In the genomic region with DNA sequence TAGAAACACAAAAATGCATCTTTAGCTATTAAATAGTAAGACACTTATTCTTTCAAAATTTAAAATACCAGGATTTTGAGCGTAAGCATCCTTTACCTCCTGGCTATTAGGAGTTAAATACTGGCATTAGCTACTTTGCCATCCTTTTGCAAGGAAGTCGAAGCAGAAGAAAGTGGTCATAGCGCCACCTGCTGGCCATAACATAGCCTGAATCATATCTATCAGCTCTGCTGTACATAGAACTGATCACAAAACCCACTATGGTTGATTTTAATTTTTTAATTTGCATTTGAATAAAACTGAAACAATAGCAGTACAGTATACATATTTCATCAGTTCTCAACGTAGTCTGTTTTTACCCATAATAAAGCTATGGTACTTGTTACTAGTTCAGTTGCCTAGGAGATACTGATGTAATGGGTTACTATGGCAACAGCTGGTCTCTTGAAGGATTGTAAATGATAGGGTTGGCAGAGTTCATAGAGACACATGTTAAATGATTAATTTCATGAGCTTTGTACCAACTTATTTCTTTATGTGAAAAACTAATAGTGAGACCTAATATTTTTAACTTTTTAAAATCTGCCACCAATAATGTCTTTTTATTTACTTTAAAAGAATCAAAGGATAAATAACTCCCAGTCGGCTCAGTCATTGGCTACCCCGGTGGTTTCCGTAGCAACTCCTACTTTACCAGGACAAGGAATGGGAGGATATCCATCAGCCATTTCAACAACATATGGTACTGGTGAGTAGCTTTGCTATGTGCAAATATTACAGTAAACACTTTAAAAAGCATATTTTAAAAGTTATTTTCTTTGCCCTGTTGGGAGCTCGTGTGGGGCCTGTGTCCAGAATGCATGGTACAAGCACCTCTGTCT, we compare ENCODE assay signal across 9 mouse cellular contexts.
DNase-seq lines count a peak whose midpoint lies in the region; ATAC-seq and TF ChIP-seq lines count a peak whose summit lies in the region.
"Had no signal": no experiment of that assay in that cellular context is flagged by ENCODE, and none has a peak within 500 bp of the region (broad histone marks: within the 10 kb centered on the region; RNA-seq: fewer than 3 reads in every experiment).

No protein-coding gene starts in this region.

- H3K4me1 ChIP-seq in limb, embryonic 12.5 days (replicated peaks), result no peaks in the 10 kb centered on the region
- no peaks in the 10 kb centered on the region for H3K4me1 ChIP-seq in midbrain, postnatal 0 days (ENCODE audit: insufficient read depth, low read length)
- H3K4me1 ChIP-seq: stomach, embryonic 15.5 days had no signal

- peak; percentile 93 for TF ChIP-seq CTCF in midbrain, postnatal 0 days (IDR thresholded peaks at IDR 0.05)

- ATAC-seq in limb, embryonic 12.5 days (ENCODE audit: insufficient number of reproducible peaks, insufficient read depth, low FRiP score, low TSS enrichment, low read depth), result peak; percentile 60; the same call in 1 of the 2 replicates
- ATAC-seq in midbrain, postnatal 0 days (ENCODE audit: low FRiP score), result peak; percentile 83

- H3K4me3 ChIP-seq in limb, embryonic 12.5 days (replicated peaks), result no peak overlapping the region
- H3K4me3 ChIP-seq in midbrain, postnatal 0 days (ENCODE audit: low read depth, low read length), result no peak overlapping the region
- H3K4me3 ChIP-seq: stomach, embryonic 15.5 days had no signal

- no peak overlapping the region for H3K4me2 ChIP-seq in limb, embryonic 12.5 days
- 0 out of 2 replicates have a peak overlapping the region, but pooled peaks have one; percentile 12 for H3K4me2 ChIP-seq in midbrain, postnatal 0 days (ENCODE audit: low read depth, low read length, poor library complexity, severe bottlenecking)
- H3K4me2 ChIP-seq: stomach, embryonic 15.5 days had no signal

- H3K36me3 ChIP-seq in limb, embryonic 12.5 days, result no peaks in the 10 kb centered on the region
- no peaks in the 10 kb centered on the region for H3K36me3 ChIP-seq in midbrain, postnatal 0 days (ENCODE audit: insufficient read depth, low read length)
- H3K36me3 ChIP-seq: stomach, embryonic 15.5 days had no signal

- H3K9me3 ChIP-seq in limb, embryonic 12.5 days, result no peaks in the 10 kb centered on the region
- H3K9me3 ChIP-seq in midbrain, postnatal 0 days (ENCODE audit: low read length), result no peaks in the 10 kb centered on the region
- H3K9me3 ChIP-seq: stomach, embryonic 15.5 days had no signal

- 44% methylated on average over 8 of the region's 8 CpGs for WGBS in limb, embryonic 12.5 days
- 15% methylated on average over 8 of the region's 8 CpGs for WGBS in midbrain, postnatal 0 days

- H3K27me3 ChIP-seq in limb, embryonic 12.5 days, result no peaks in the 10 kb centered on the region
- H3K27me3 ChIP-seq in midbrain, postnatal 0 days (ENCODE audit: insufficient read depth, low read length), result no peaks in the 10 kb centered on the region
- H3K27me3 ChIP-seq: stomach, embryonic 15.5 days had no signal

- no peak overlapping the region for H3K27ac ChIP-seq in limb, embryonic 12.5 days
- no peak overlapping the region for H3K27ac ChIP-seq in midbrain, postnatal 0 days (ENCODE audit: low read depth, low read length)
- H3K27ac ChIP-seq: stomach, embryonic 15.5 days had no signal

- peak; percentile 15 for DNase-seq in 3134 (ENCODE audit: extremely low read depth, insufficient read length, low spot score)
- DNase-seq in adrenal gland, postnatal 10 days, result peak; percentile 91
- peak; percentile 81 for DNase-seq in embryo, embryonic 9.5 days (ENCODE audit: extremely low spot score)
- peak; percentile 74 to 93 for DNase-seq in heart, adult 18-20 months
- DNase-seq in kidney, adult 9 months, result peak; percentile 80
- peak; percentile 94 for DNase-seq in midbrain, postnatal 0 days (ENCODE audit: low spot score)
- DNase-seq in spleen, postnatal 14 days (ENCODE audit: low spot score in 2 of 2), result peak; percentile 58 to 71

- no peak overlapping the region for H3K9ac ChIP-seq in limb, embryonic 12.5 days (replicated peaks)
- no peak overlapping the region for H3K9ac ChIP-seq in midbrain, postnatal 0 days (replicated peaks; ENCODE audit: low read length, poor library complexity, severe bottlenecking)
- H3K9ac ChIP-seq: stomach, embryonic 15.5 days had no signal

Comparison
In these comparisons a context has a peak if more than half of its experiments do, and no peak if none do; other contexts are left out.
1. DNase-seq: peak in every context shown above with its lines; median percentile 94 in midbrain, postnatal 0 days; 91 in adrenal gland, postnatal 10 days; 84 in heart, adult 18-20 months; 81 in embryo, embryonic 9.5 days; 80 in kidney, adult 9 months; 64 in spleen, postnatal 14 days; 15 in 3134.